Mouse (Mus musculus) bone marrow macrophage, adult 2 months (primary cell): ENCODE results near the gene Sumo3.

Experiments
- CTCF ChIP-seq: IDR thresholded peaks from 2 replicates; pipeline ENCODE4 v1.5.1; 2012; ENCODE audit warnings: low read depth, mild to moderate bottlenecking, low read length, moderate library complexity
- POLR2A ChIP-seq: IDR thresholded peaks from 2 replicates; pipeline ENCODE4 v1.6.1; 2012; ENCODE audit warnings: mild to moderate bottlenecking, low read depth, low read length, borderline replicate concordance

DNA sequence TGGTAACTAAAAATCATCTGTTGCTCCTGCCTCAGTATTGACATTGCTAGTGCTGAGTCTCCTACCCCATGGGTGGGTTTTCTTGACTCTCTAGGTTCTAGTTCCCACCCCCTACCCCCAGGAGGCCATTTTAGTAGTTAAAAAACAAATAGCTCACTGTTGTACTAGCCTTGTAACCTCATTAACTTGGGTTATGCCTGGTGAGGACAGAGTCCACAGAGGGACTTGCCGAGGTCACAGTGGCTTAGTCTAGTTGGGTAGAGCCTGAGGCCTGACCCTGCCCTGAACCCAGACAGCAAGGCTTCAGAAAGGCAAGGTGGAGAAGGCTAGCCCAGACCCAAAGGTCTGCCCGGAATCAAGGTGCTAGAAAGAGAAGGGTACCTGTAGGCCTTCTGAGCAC lies 17.9 kb upstream of the Sumo3 start:
- TF ChIP-seq CTCF (no peak), POLR2A (no peak)
